Mouse (Mus musculus) neural tube, embryonic 12.5 days (tissue): ENCODE data around the gene Vps37b. TPM values are rescaled to one million over a fixed set of nuclear protein-coding genes. Genes with fewer than 3 reads are reported as not detected.
A peak's percentile ranks its signal among the peaks of the same experiment; 100 is the strongest.
"Not testable (repeated sequence)": the region's sequence is repeated elsewhere in the genome, so short reads cannot be mapped to it uniquely, and the experiment has no call there.

Source experiments
- ATAC-seq: fragments of 200-750 bp; cut with Nextera tagmentation; 2 replicates; pipeline ENCODE4 v1.8.0; 2017; ENCODE audit warnings: low read depth, mild to moderate bottlenecking, moderate TSS enrichment, moderate library complexity; ENCODE audit not compliant: low FRiP score
- H3K27ac ChIP-seq: fragments of 300-500 bp; sonication (generic); 2 replicates; pipeline ENCODE4 v1.5.1; 2016
- H3K27me3 ChIP-seq: fragments of 300-500 bp; sonication (generic); replicated peaks from 2 replicates; pipeline ENCODE4 v1.6.1; 2016; ENCODE audit warnings: mild to moderate bottlenecking
- H3K36me3 ChIP-seq: fragments of 300-500 bp; sonication (generic); 2 replicates; pipeline ENCODE4 v1.6.1; 2016; ENCODE audit warnings: mild to moderate bottlenecking
- H3K4me1 ChIP-seq: fragments of 300-500 bp; sonication (generic); 2 replicates; pipeline ENCODE4 v1.6.1; 2016
- H3K4me2 ChIP-seq: fragments of 300-500 bp; sonication (generic); replicated peaks from 2 replicates; pipeline ENCODE4 v1.6.1; 2016; ENCODE audit warnings: mild to moderate bottlenecking
- H3K4me3 ChIP-seq: fragments of 300-500 bp; sonication (generic); 2 replicates; pipeline ENCODE4 v1.5.1; 2016
- H3K9ac ChIP-seq: fragments of 300-500 bp; sonication (generic); 2 replicates; pipeline ENCODE4 v1.6.1; 2016; ENCODE audit warnings: mild to moderate bottlenecking
- H3K9me3 ChIP-seq: fragments of 300-500 bp; sonication (generic); 2 replicates; pipeline ENCODE4 v1.6.1; 2016; ENCODE audit warnings: mild to moderate bottlenecking
- WGBS: fragments of 180-500 bp; shearing (Covaris S2); methylation state at CpG from one replicate; pipeline ENCODE4 v1.1.7; 2016; 5-methylcytosine and 5-hydroxymethylcytosine counted together
- polyA plus RNA-seq: library from polyadenylated mRNA; unstranded; fragments of >200 nt; fragmentation: Nextera tagmentation; extraction: Ambion mirVana; gene quantifications from 2 replicates; pipeline ENCODE4 v1.2.1, GENCODE M21; 2016

Gene Vps37b
- polyA plus RNA-seq, 1 experiment from 2014 or later = 70.9 TPM

GRCm38 (mm10) chr5:124058749-124059148 lies 26.7 kb upstream of the Vps37b start:
- WGBS = 50% methylated on average over 7 of the region's 7 CpGs
- Histone ChIP-seq H3K4me2 (no peak overlapping the region), H3K27ac (no peak overlapping the region), H3K27me3 (no peaks in the 10 kb centered on the region), H3K4me3 (no peak overlapping the region), H3K4me1 (no peaks in the 10 kb centered on the region), H3K9me3 (no peaks in the 10 kb centered on the region; the same call in 1 of the 2 replicates), H3K36me3 (no peaks in the 10 kb centered on the region), H3K9ac (no peak overlapping the region)
- no peak for ATAC-seq

GRCm38 (mm10) chr5:124056956-124057355 lies 24.9 kb upstream of the Vps37b start:
- 41% methylated on average over 4 of the region's 4 CpGs for WGBS
- Histone ChIP-seq H3K27me3 (no peaks in the 10 kb centered on the region), H3K4me3 (no peak overlapping the region), H3K27ac (no peak overlapping the region), H3K4me2 (no peak overlapping the region), H3K4me1 (no peaks in the 10 kb centered on the region), H3K9ac (no peak overlapping the region), H3K9me3 (no peaks in the 10 kb centered on the region; the same call in 1 of the 2 replicates), H3K36me3 (no peaks in the 10 kb centered on the region)
- ATAC-seq = no peak

- H3K4me2 ChIP-seq = no peak overlapping the region
- H3K27me3 ChIP-seq = no peaks in the 10 kb centered on the region
- no peak overlapping the region for H3K27ac ChIP-seq
- H3K4me3 ChIP-seq = no peak overlapping the region
- no peaks in the 10 kb centered on the region for H3K4me1 ChIP-seq
- ATAC-seq = no peak
- no peaks in the 10 kb centered on the region for H3K36me3 ChIP-seq
- H3K9ac ChIP-seq = no peak overlapping the region
- no peaks in the 10 kb centered on the region; the same call in 1 of the 2 replicates for H3K9me3 ChIP-seq
- 98% methylated on average over 1 of the region's 1 CpGs for WGBS
Observed at GRCm38 (mm10) chr5:124056219-124056618, 24.1 kb upstream of the Vps37b start.

- not testable (repeated sequence) for ATAC-seq, H3K4me3 ChIP-seq, H3K9me3 ChIP-seq, H3K27me3 ChIP-seq, H3K27ac ChIP-seq, H3K36me3 ChIP-seq, H3K4me2 ChIP-seq, H3K9ac ChIP-seq
- WGBS = 92% methylated on average over 7 of the region's 7 CpGs
- H3K4me1 ChIP-seq = peaks cover 12% of the 10 kb centered on the region; the same call in 1 of the 2 replicates
Observed at GRCm38 (mm10) chr5:124052641-124053040, 20.6 kb upstream of the Vps37b start.

- H3K4me1 ChIP-seq = peaks cover 15% of the 10 kb centered on the region; the same call in 1 of the 2 replicates
- H3K9me3 ChIP-seq = no peaks in the 10 kb centered on the region; the same call in 1 of the 2 replicates
- no peak overlapping the region for H3K4me2 ChIP-seq
- H3K36me3 ChIP-seq = no peaks in the 10 kb centered on the region
- H3K27me3 ChIP-seq = no peaks in the 10 kb centered on the region
- ATAC-seq = no peak
- 84% methylated on average over 11 of the region's 11 CpGs for WGBS
- H3K27ac ChIP-seq = no peak overlapping the region
- H3K4me3 ChIP-seq = no peak overlapping the region
- no peak overlapping the region for H3K9ac ChIP-seq
Observed at GRCm38 (mm10) chr5:124051899-124052491, 19.9 kb upstream of the Vps37b start.

GRCm38 (mm10) chr5:124050095-124051050 lies 18.3 kb upstream of the Vps37b start:
- no peak for ATAC-seq
- no peaks in the 10 kb centered on the region for H3K36me3 ChIP-seq
- no peak overlapping the region for H3K9ac ChIP-seq
- peaks cover 19% of the 10 kb centered on the region for H3K4me1 ChIP-seq
- no peak overlapping the region for H3K27ac ChIP-seq
- no peak overlapping the region for H3K4me3 ChIP-seq
- 65% methylated on average over 14 of the region's 14 CpGs for WGBS
- no peaks in the 10 kb centered on the region for H3K27me3 ChIP-seq
- H3K4me2 ChIP-seq = no peak overlapping the region
- H3K9me3 ChIP-seq = no peaks in the 10 kb centered on the region

- no peaks in the 10 kb centered on the region for H3K9me3 ChIP-seq
- no peaks in the 10 kb centered on the region for H3K27me3 ChIP-seq
- no peak overlapping the region for H3K4me2 ChIP-seq
- H3K36me3 ChIP-seq = no peaks in the 10 kb centered on the region
- 85% methylated on average over 15 of the region's 15 CpGs for WGBS
- no peak overlapping the region for H3K9ac ChIP-seq
- H3K27ac ChIP-seq = no peak overlapping the region
- ATAC-seq = no peak
- H3K4me1 ChIP-seq = peaks cover 21% of the 10 kb centered on the region
- H3K4me3 ChIP-seq = no peak overlapping the region
Observed at GRCm38 (mm10) chr5:124049249-124050045, 17.4 kb upstream of the Vps37b start.

GRCm38 (mm10) chr5:124046741-124047401 lies 14.8 kb upstream of the Vps37b start:
- no peak overlapping the region for H3K4me3 ChIP-seq
- H3K4me2 ChIP-seq = no peak overlapping the region
- no peaks in the 10 kb centered on the region for H3K9me3 ChIP-seq
- H3K27ac ChIP-seq = no peak overlapping the region
- peaks cover 28% of the 10 kb centered on the region for H3K4me1 ChIP-seq
- no peak for ATAC-seq
- H3K9ac ChIP-seq = no peak overlapping the region
- no peaks in the 10 kb centered on the region for H3K27me3 ChIP-seq
- WGBS = 83% methylated on average over 7 of the region's 7 CpGs
- H3K36me3 ChIP-seq = no peaks in the 10 kb centered on the region

- WGBS = 42% methylated on average over 11 of the region's 11 CpGs
- H3K4me2 ChIP-seq = no peak overlapping the region
- peaks cover 24% of the 10 kb centered on the region for H3K4me1 ChIP-seq
- H3K27ac ChIP-seq = peak overlapping the region; percentile 33; the same call in 1 of the 2 replicates
- no peak overlapping the region for H3K9ac ChIP-seq
- no peaks in the 10 kb centered on the region for H3K36me3 ChIP-seq
- no peaks in the 10 kb centered on the region for H3K27me3 ChIP-seq
- no peak overlapping the region for H3K4me3 ChIP-seq
- no peak for ATAC-seq
- H3K9me3 ChIP-seq = no peaks in the 10 kb centered on the region
Observed at GRCm38 (mm10) chr5:124045453-124046010, 13.5 kb upstream of the Vps37b start.

GRCm38 (mm10) chr5:124043999-124044398 lies 11.9 kb upstream of the Vps37b start:
- no peaks in the 10 kb centered on the region for H3K9me3 ChIP-seq
- H3K4me1 ChIP-seq = peaks cover 15% of the 10 kb centered on the region; the same call in 1 of the 2 replicates
- H3K27ac ChIP-seq = peak overlapping the region; percentile 22; the same call in 1 of the 2 replicates
- H3K4me2 ChIP-seq = no peak overlapping the region
- H3K36me3 ChIP-seq = no peaks in the 10 kb centered on the region
- H3K4me3 ChIP-seq = no peak overlapping the region
- WGBS = 85% methylated on average over 5 of the region's 5 CpGs
- H3K9ac ChIP-seq = no peak overlapping the region
- H3K27me3 ChIP-seq = no peaks in the 10 kb centered on the region
- ATAC-seq = no peak

- Histone ChIP-seq H3K9me3 (no peaks in the 10 kb centered on the region), H3K4me1 (peaks cover 15% of the 10 kb centered on the region; the same call in 1 of the 2 replicates), H3K4me2 (no peak overlapping the region), H3K36me3 (no peaks in the 10 kb centered on the region), H3K27me3 (no peaks in the 10 kb centered on the region), H3K27ac (peak overlapping the region; percentile 22), H3K9ac (no peak overlapping the region), H3K4me3 (no peak overlapping the region)
- WGBS = 28% methylated on average over 10 of the region's 10 CpGs
- ATAC-seq = peak; percentile 87
Observed at GRCm38 (mm10) chr5:124043212-124043978, 11.3 kb upstream of the Vps37b start.
